Mouse (Mus musculus) kidney, adult 2 months (tissue): ENCODE results near the gene Sars. TPM values are rescaled to one million over a fixed set of nuclear protein-coding genes. Genes with fewer than 3 reads are reported as not detected.
A peak's percentile ranks its signal among the peaks of the same experiment; 100 is the strongest.

Experiments used
- DNase-seq: peaks from one replicate; pipeline ENCODE4 v3.0.0; 2021
- H3K27ac ChIP-seq: fragments of 200-500 bp; 2 replicates; pipeline ENCODE4 v1.5.1; 2012; ENCODE audit warnings: low read depth, low read length, control low read depth, inconsistent platforms; ENCODE audit not compliant: insufficient read depth
- H3K27me3 ChIP-seq: fragments of 200-500 bp; replicated peaks from 2 replicates; pipeline ENCODE4 v1.6.1; 2012; ENCODE audit warnings: mild to moderate bottlenecking, moderate library complexity, low read length, inconsistent platforms; ENCODE audit not compliant: control insufficient read depth, insufficient read depth
- H3K36me3 ChIP-seq: fragments of 200-500 bp; 2 replicates; pipeline ENCODE4 v1.6.1; 2012; ENCODE audit warnings: mild to moderate bottlenecking, moderate library complexity, low read length, inconsistent platforms; ENCODE audit not compliant: control insufficient read depth, insufficient read depth
- H3K4me1 ChIP-seq: fragments of 200-500 bp; 2 replicates; pipeline ENCODE4 v1.6.1; 2011; ENCODE audit warnings: low read length; ENCODE audit not compliant: control insufficient read depth, insufficient read depth
- H3K4me3 ChIP-seq: fragments of 200-500 bp; 2 replicates; pipeline ENCODE4 v1.5.1; 2011; ENCODE audit warnings: mild to moderate bottlenecking, low read depth, low read length, control low read depth; ENCODE audit not compliant: insufficient read depth
- CTCF ChIP-seq: fragments of 200-500 bp; conservative IDR thresholded peaks from 2 replicates; pipeline ENCODE4 v1.5.1; 2011; ENCODE audit warnings: low read depth, mild to moderate bottlenecking, control low read depth, low read length, moderate library complexity, mixed read lengths; ENCODE audit not compliant: insufficient read depth, insufficient read length
- POLR2A ChIP-seq: fragments of 200-500 bp; IDR thresholded peaks from one replicate; pipeline ENCODE4 v1.6.1; 2011; ENCODE audit warnings: low read depth, low read length, control low read depth
- WGBS: fragments of 180-500 bp; shearing (Covaris S2); methylation state at CpG from one replicate; pipeline ENCODE4 v1.1.7; 2018; 5-methylcytosine and 5-hydroxymethylcytosine counted together
- polyA plus RNA-seq: library from polyadenylated mRNA; depleted of rRNA; stranded (reverse); fragments of >200 nt; gene quantifications from 2 replicates; pipeline ENCODE4 v1.2.3, GENCODE M21; 2012

Gene Sars
- polyA plus RNA-seq, 1 experiment: 58.8 TPM

GRCm38 (mm10) chr3:108436380-108436714 is 8.7 kb downstream of the Sars start:
- no peak for DNase-seq
- 84% methylated on average over 7 of the region's 7 CpGs for WGBS
- no peaks in the 10 kb centered on the region for H3K27me3 ChIP-seq

DNA sequence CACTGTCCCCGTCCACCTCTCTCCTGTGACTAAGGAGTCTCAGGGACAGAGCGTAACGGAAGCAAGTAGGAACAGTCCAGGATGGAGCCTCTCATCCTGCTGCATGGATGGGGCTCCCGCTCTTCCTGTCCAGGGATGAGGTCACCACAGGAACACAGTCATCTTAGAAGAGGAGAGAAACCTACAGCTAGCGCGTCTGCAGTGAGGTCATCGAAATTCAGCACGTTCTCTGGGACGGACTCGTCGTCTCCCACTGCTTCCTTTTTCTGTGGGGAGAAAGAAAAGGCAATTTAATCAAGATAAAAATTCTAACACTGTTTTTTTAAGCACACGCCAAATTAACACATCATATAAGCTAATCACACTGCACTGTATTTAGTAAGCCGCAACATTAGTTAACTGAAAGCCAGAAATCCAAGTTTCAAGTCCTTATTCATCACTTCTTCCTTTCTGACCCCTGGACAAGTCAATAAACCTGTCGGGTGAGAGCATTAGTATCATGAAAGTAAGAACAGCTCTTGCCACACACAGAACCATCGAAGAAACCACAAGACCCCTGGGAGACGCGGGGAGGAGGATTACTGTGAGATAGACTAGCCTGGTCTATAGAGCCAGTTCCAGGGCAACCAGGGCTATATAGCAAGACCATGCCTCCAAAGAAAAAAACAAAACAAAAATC is 9.2 kb downstream of the Sars start:
- DNase-seq: peak; percentile 27
- H3K36me3 ChIP-seq: peaks cover 4% of the 10 kb centered on the region
- H3K27ac ChIP-seq: no peak overlapping the region
- no peaks in the 10 kb centered on the region for H3K27me3 ChIP-seq
- no peak for TF ChIP-seq POLR2A
- TF ChIP-seq CTCF: no peak
- H3K4me3 ChIP-seq: no peak overlapping the region
- WGBS: 81% methylated on average over 17 of the region's 17 CpGs
- no peaks in the 10 kb centered on the region for H3K4me1 ChIP-seq

More at GRCm38 (mm10) chr3:108436380-108436714, 8.7 kb downstream of the Sars start:
- no peak overlapping the region for H3K27ac ChIP-seq
- H3K36me3 ChIP-seq: peaks cover 4% of the 10 kb centered on the region
- H3K4me1 ChIP-seq: no peaks in the 10 kb centered on the region
- TF ChIP-seq CTCF: no peak
- no peak for TF ChIP-seq POLR2A
- H3K4me3 ChIP-seq: no peak overlapping the region

GRCm38 (mm10) chr3:108433881-108434495 is 11.0 kb downstream of the Sars start:
- Histone ChIP-seq H3K4me1 (no peaks in the 10 kb centered on the region), H3K4me3 (no peak overlapping the region), H3K36me3 (peaks cover 4% of the 10 kb centered on the region), H3K27ac (no peak overlapping the region), H3K27me3 (no peaks in the 10 kb centered on the region)
- 69% methylated on average over 19 of the region's 19 CpGs for WGBS
- TF ChIP-seq CTCF: no peak
- no peak for TF ChIP-seq POLR2A
- no peak for DNase-seq

DNA sequence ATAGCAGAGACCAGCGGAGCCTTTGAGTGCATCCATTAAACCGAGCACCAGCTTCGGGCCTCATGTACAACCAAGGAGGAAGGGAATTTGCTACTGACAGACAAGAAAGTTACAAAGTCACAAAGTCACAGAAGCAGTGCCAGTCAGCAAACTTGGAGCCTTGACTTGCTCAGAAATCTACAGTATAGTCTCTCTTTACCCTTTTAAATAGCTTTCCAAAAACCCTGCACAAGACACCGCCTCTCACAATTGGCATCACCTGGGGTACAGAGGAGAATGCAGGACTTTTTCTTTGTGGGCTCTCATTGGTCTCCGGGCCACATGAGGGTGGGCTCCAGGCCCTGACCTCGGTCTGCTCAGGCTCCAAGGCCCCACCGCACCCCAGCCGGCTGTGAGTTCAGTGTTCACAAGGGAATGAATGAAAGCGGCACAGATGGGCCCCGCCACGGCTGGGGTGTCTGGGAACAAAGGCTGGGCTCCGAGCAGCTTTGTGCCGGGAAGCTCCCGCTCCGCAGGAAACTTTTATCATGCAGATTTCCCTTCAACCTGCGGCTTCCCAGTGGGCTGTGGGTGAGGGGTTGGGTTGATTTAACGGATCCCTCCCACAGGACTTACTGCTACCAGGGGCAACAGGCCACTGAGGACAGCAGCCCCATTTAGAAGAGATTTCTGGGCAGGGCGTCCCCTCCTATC is 11.7 kb downstream of the Sars start:
- Histone ChIP-seq H3K27me3 (no peaks in the 10 kb centered on the region), H3K4me1 (no peaks in the 10 kb centered on the region), H3K36me3 (peaks cover 4% of the 10 kb centered on the region), H3K4me3 (no peak overlapping the region), H3K27ac (no peak overlapping the region)
- no peak for DNase-seq
- 78% methylated on average over 18 of the region's 18 CpGs for WGBS
- TF ChIP-seq POLR2A (no peak), CTCF (no peak)

DNA sequence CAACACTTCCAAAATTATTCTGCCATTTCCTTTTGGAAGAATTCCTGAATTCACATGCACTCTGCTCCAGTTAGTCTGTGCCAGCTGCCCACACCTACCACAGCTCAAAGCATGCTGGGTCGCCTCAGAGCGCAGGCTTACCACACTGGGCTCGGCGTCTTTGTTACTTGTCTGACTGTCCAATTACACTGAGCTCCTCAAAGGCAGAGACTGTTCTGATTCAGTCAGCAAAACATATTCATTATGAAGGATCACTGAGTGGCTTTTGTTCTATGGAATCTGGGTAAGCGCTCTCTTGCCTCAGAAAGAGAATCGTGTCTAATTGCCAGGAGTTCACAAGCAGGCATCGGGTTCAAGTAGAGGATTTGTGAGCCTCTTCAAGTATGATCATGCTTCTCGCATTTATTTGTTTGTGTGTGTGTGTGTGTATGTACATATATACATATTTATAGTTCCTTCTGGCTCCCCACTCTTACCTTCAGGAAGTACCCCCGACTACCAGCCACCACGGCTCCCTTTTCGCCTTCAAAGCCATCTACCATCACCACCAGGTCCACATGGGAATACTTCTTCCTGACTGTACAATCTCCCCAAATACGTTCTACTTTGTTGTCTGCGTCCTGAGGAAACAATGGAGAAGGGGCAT is 12.3 kb downstream of the Sars start:
- Histone ChIP-seq H3K36me3 (peaks cover 7% of the 10 kb centered on the region), H3K4me1 (no peaks in the 10 kb centered on the region), H3K27ac (no peak overlapping the region), H3K27me3 (no peaks in the 10 kb centered on the region), H3K4me3 (no peak overlapping the region)
- TF ChIP-seq POLR2A (no peak), CTCF (no peak)
- WGBS: 94% methylated on average over 13 of the region's 13 CpGs
- DNase-seq: no peak

DNA sequence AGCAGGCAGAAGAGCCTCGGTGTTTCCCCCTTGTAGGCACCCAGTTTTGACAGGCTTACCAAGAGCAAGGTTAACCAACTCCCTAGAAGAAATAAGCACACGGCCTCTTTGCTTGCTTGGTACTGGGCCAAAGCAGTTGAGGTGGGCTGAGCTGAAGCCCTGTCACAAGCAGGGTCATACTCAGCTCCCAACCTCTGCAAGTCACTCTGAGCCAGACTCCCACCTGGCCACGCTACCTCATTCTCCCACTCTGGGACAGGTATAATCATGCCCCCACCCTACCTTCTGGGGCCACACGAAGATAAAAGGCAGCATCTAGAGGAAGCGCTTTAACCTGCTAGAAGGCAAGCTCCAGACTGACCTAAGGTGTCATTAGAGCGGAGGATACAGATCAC is 19.4 kb downstream of the Sars start:
- Histone ChIP-seq H3K27me3 (no peaks in the 10 kb centered on the region), H3K36me3 (peaks cover 3% of the 10 kb centered on the region; the same call in 1 of the 2 replicates), H3K4me3 (no peak overlapping the region), H3K4me1 (peaks cover 5% of the 10 kb centered on the region; the same call in 1 of the 2 replicates), H3K27ac (no peak overlapping the region)
- WGBS: 84% methylated on average over 6 of the region's 6 CpGs
- DNase-seq: no peak
- no peak for TF ChIP-seq CTCF
- no peak for TF ChIP-seq POLR2A
